Mouse (Mus musculus) MEL (cell line): ENCODE measurements around the gene Mdk. TPM values are rescaled to one million over a fixed set of nuclear protein-coding genes. Genes with fewer than 3 reads are reported as not detected.

Source experiments
- DNase-seq: peaks from one replicate; pipeline ENCODE4 v3.0.0; 2011; ENCODE audit warnings: low read depth, low spot score
- H3K27ac ChIP-seq: 2 replicates; pipeline ENCODE4 v1.5.1; 2012; ENCODE audit warnings: low read depth, mild to moderate bottlenecking, control low read depth, low read length, moderate library complexity; ENCODE audit not compliant: control insufficient read depth
- H3K27me3 ChIP-seq, 2 experiments: fragments of 150-350 bp in 1 of 2; sonication (generic) in 1 of 2; 2 replicates each; pipeline ENCODE4 v1.6.1; 2012; ENCODE audit warnings: low read length in 2 of 2, mild to moderate bottlenecking in 2 of 2, improper control_type of control experiment in 1 of 2, moderate library complexity in 1 of 2; ENCODE audit not compliant: insufficient read depth in 2 of 2, control insufficient read depth in 1 of 2
- H3K36me3 ChIP-seq, 2 experiments: 2 replicates each; pipeline ENCODE4 v1.6.1; 2012 to 2014; ENCODE audit warnings: low read length in 2 of 2, improper control_type of control experiment in 1 of 2, inconsistent platforms in 1 of 2, mild to moderate bottlenecking in 1 of 2; ENCODE audit not compliant: insufficient read depth in 2 of 2, control insufficient read depth in 1 of 2
- H3K4me1 ChIP-seq, 2 experiments: fragments of 150-350 bp in 1 of 2; sonication (generic) in 1 of 2; 2 replicates each; pipeline ENCODE4 v1.6.1; 2012; ENCODE audit warnings: low read length in 2 of 2, improper control_type of control experiment in 1 of 2, mild to moderate bottlenecking in 1 of 2; ENCODE audit not compliant: insufficient read depth in 2 of 2, control insufficient read depth in 1 of 2
- H3K4me3 ChIP-seq, 2 experiments: fragments of 150-350 bp in 1 of 2; sonication (generic) in 1 of 2; 2 replicates each; pipeline ENCODE4 v1.5.1; 2012; ENCODE audit warnings: low read depth in 2 of 2, low read length in 2 of 2, mild to moderate bottlenecking in 2 of 2, moderate library complexity in 2 of 2, control low read depth in 1 of 2, improper control_type of control experiment in 1 of 2; ENCODE audit not compliant: control insufficient read depth in 1 of 2, insufficient read depth in 1 of 2
- H3K79me2 ChIP-seq: 2 replicates; pipeline ENCODE4 v1.6.1; 2012; ENCODE audit warnings: mild to moderate bottlenecking, low read length, moderate library complexity; ENCODE audit not compliant: control insufficient read depth, poor library complexity, insufficient read depth
- H3K9ac ChIP-seq: 2 replicates; pipeline ENCODE4 v1.6.1; 2012; ENCODE audit warnings: low read depth, mild to moderate bottlenecking, control low read depth, low read length, moderate library complexity; ENCODE audit not compliant: control insufficient read depth, poor library complexity, severe bottlenecking
- H3K9me3 ChIP-seq: fragments of 150-350 bp; sonication (generic); replicated peaks from 2 replicates; pipeline ENCODE4 v1.6.1; 2012; ENCODE audit warnings: mild to moderate bottlenecking, low read length, improper control_type of control experiment, moderate library complexity; ENCODE audit not compliant: insufficient read depth
- CHD1 ChIP-seq: IDR thresholded peaks from 2 replicates; pipeline ENCODE4 v1.6.1; 2012; ENCODE audit warnings: low read depth, mild to moderate bottlenecking, inconsistent platforms, low read length, improper control_type of control experiment
- CTCF ChIP-seq, 3 experiments: IDR thresholded peaks in 2 of 3; conservative IDR thresholded peaks in 1 of 3; 2 replicates each; pipeline ENCODE4 v1.5.1; 2011 to 2012; ENCODE audit warnings: low read length in 3 of 3, low read depth in 2 of 3, mild to moderate bottlenecking in 2 of 3, improper control_type of control experiment in 1 of 3, inconsistent platforms in 1 of 3, mixed read lengths in 1 of 3, moderate library complexity in 1 of 3; ENCODE audit not compliant: control insufficient read depth in 1 of 3, insufficient read depth in 1 of 3, poor library complexity in 1 of 3, severe bottlenecking in 1 of 3
- ELF1 ChIP-seq: IDR thresholded peaks from 2 replicates; pipeline ENCODE4 v1.6.1; 2014; ENCODE audit warnings: low read depth, mild to moderate bottlenecking, inconsistent platforms, low read length, improper control_type of control experiment, moderate library complexity
- EP300 ChIP-seq, 2 experiments: IDR thresholded peaks; 2 replicates each; pipeline ENCODE4 v1.6.1; 2011; ENCODE audit warnings: improper control_type of control experiment in 2 of 2, low read length in 2 of 2, low read depth in 1 of 2, mild to moderate bottlenecking in 1 of 2
- ETS1 ChIP-seq: IDR thresholded peaks from 2 replicates; pipeline ENCODE4 v1.6.1; 2012; ENCODE audit warnings: low read depth, mild to moderate bottlenecking, inconsistent platforms, low read length, improper control_type of control experiment, moderate library complexity
- GABPA ChIP-seq: IDR thresholded peaks from 2 replicates; pipeline ENCODE4 v1.6.1; 2012; ENCODE audit warnings: low read depth, mild to moderate bottlenecking, inconsistent platforms, low read length, improper control_type of control experiment, moderate library complexity
- GATA1 ChIP-seq: IDR thresholded peaks from 2 replicates; pipeline ENCODE4 v1.6.1; 2011; ENCODE audit warnings: low read depth, low read length, improper control_type of control experiment
- JUND ChIP-seq: IDR thresholded peaks from 2 replicates; pipeline ENCODE4 v1.6.1; 2011; ENCODE audit warnings: low read depth, mild to moderate bottlenecking, improper control_type of control experiment, low read length
- KAT2A ChIP-seq: conservative IDR thresholded peaks from 2 replicates; pipeline ENCODE4 v1.6.1; 2012; ENCODE audit warnings: low read depth, low read length, improper control_type of control experiment, inconsistent platforms
- MYB ChIP-seq: IDR thresholded peaks from 2 replicates; pipeline ENCODE4 v1.6.1; 2011; ENCODE audit warnings: mild to moderate bottlenecking, low read depth, low read length, improper control_type of control experiment
- NRF1 ChIP-seq: IDR thresholded peaks from 2 replicates; pipeline ENCODE4 v1.6.1; 2014; ENCODE audit warnings: low read depth, mild to moderate bottlenecking, inconsistent platforms, low read length, improper control_type of control experiment, moderate library complexity; ENCODE audit not compliant: poor library complexity, insufficient read depth, severe bottlenecking
- POLR2AphosphoS2 ChIP-seq: IDR thresholded peaks from 2 replicates; pipeline ENCODE4 v1.6.1; 2011; ENCODE audit warnings: low read length, improper control_type of control experiment
- RAD21 ChIP-seq: IDR thresholded peaks from 2 replicates; pipeline ENCODE4 v1.6.1; 2011; ENCODE audit warnings: mild to moderate bottlenecking, low read depth, low read length, improper control_type of control experiment
- RCOR1 ChIP-seq: IDR thresholded peaks from 2 replicates; pipeline ENCODE4 v1.6.1; 2012; ENCODE audit warnings: low read depth, mild to moderate bottlenecking, inconsistent platforms, low read length, improper control_type of control experiment
- TAL1 ChIP-seq: IDR thresholded peaks from 2 replicates; pipeline ENCODE4 v1.6.1; 2012; ENCODE audit warnings: mild to moderate bottlenecking, inconsistent platforms, low read length, moderate library complexity, mixed read lengths
- TBP ChIP-seq: IDR thresholded peaks from 2 replicates; pipeline ENCODE4 v1.8.0; 2011; ENCODE audit warnings: low read depth, low read length, improper control_type of control experiment
- TCF12 ChIP-seq: IDR thresholded peaks from 2 replicates; pipeline ENCODE4 v1.6.1; 2014; ENCODE audit warnings: low read depth, mild to moderate bottlenecking, inconsistent platforms, low read length, improper control_type of control experiment, moderate library complexity
- UBTF ChIP-seq: IDR thresholded peaks from 2 replicates; pipeline ENCODE4 v1.6.1; 2012; ENCODE audit warnings: low read depth, mild to moderate bottlenecking, inconsistent platforms, low read length, improper control_type of control experiment, moderate library complexity, borderline replicate concordance; ENCODE audit not compliant: insufficient read depth
- USF1 ChIP-seq: IDR thresholded peaks from 2 replicates; pipeline ENCODE4 v1.6.1; 2014; ENCODE audit warnings: low read depth, mild to moderate bottlenecking, inconsistent platforms, low read length, improper control_type of control experiment, moderate library complexity
- USF2 ChIP-seq, 2 experiments: IDR thresholded peaks; 2 replicates each; pipeline ENCODE4 v1.6.1; 2011 to 2012; ENCODE audit warnings: improper control_type of control experiment in 2 of 2, low read length in 2 of 2, borderline replicate concordance in 1 of 2, inconsistent platforms in 1 of 2, low read depth in 1 of 2, mild to moderate bottlenecking in 1 of 2; ENCODE audit not compliant: insufficient read depth in 1 of 2
- ZC3H11A ChIP-seq: IDR thresholded peaks from 2 replicates; pipeline ENCODE4 v1.6.1; 2012; ENCODE audit warnings: low read depth, mild to moderate bottlenecking, inconsistent platforms, low read length, improper control_type of control experiment
- ZKSCAN1 ChIP-seq: IDR thresholded peaks from 2 replicates; pipeline ENCODE4 v1.6.1; 2012; ENCODE audit warnings: low read depth, mild to moderate bottlenecking, inconsistent platforms, low read length, improper control_type of control experiment, moderate library complexity
- polyA plus RNA-seq, 2 experiments: library from polyadenylated mRNA; stranded (reverse) in 1 of 2; unstranded in 1 of 2; fragments of >175 nt in 1 of 2; fragments of >200 nt in 1 of 2; gene quantifications; 2 replicates each; pipeline versions ENCODE4 v1.2.1 to v1.2.4; 2012; ENCODE audit warnings: low replicate concordance in 2 of 2, low read depth in 1 of 2; ENCODE audit not compliant: insufficient read length in 2 of 2, insufficient read depth in 1 of 2, missing spikeins in 1 of 2
- total RNA-seq: library from RNA; depleted of rRNA; stranded (reverse); fragments of 300-350 nt; gene quantifications from 2 replicates; pipeline ENCODE4 v1.2.3, GENCODE M21; 2012

The Mdk gene
- total and polyA plus RNA-seq, 3 experiments, result 0.19 to 3.4 TPM; not detected in 1

GRCm38 (mm10) chr2:91948792-91949241, 16.7 kb upstream of the Mdk start (continued):
- TF ChIP-seq JUND, result no peak
- TF ChIP-seq TBP, result no peak
- TF ChIP-seq ETS1, result peak; percentile 86
- no peak for TF ChIP-seq POLR2AphosphoS2
- no peak for TF ChIP-seq ZC3H11A
- no peak for TF ChIP-seq CTCF (IDR thresholded peaks at IDR 0.05 in 2 of 3, conservative IDR thresholded peaks at IDR 0.05 in 1 of 3; ENCODE audit: control insufficient read depth in 1 of 3, insufficient read depth in 1 of 3, low read depth in 2 of 3, low read length in 3 of 3, poor library complexity in 1 of 3, severe bottlenecking in 1 of 3)
- no peak for TF ChIP-seq RAD21
- TF ChIP-seq UBTF, result no peak
- peak; percentile 51; the same call in 1 of the 2 replicates for TF ChIP-seq TAL1
- no peak for TF ChIP-seq KAT2A
- TF ChIP-seq GABPA, result no peak
- no peak for TF ChIP-seq USF2 (IDR thresholded peaks at IDR 0.05; ENCODE audit: borderline replicate concordance in 1 of 2, insufficient read depth in 1 of 2, low read depth in 1 of 2, low read length in 2 of 2)
- TF ChIP-seq RCOR1, result no peak
- 0 out of 2 replicates have a peak, but pooled peaks have one; percentile 3 for TF ChIP-seq ELF1
- TF ChIP-seq CHD1, result peak; percentile 83; the same call in 1 of the 2 replicates
- 0 out of 2 replicates have a peak, but pooled peaks have one; percentile 13 for TF ChIP-seq MYB

- DNase-seq, result peak; percentile 65
- H3K27ac ChIP-seq, result peak overlapping the region; percentile 94
Observed at GRCm38 (mm10) chr2:91948151-91948509, 16.0 kb upstream of the Mdk start.

More at GRCm38 (mm10) chr2:91948151-91948509, 16.0 kb upstream of the Mdk start:
- Histone ChIP-seq H3K27me3 (no peaks in the 10 kb centered on the region), H3K79me2 (peaks cover 43% of the 10 kb centered on the region), H3K9ac (peak overlapping the region; percentile 71), H3K9me3 (no peaks in the 10 kb centered on the region), H3K36me3 (peaks cover 2 to 23% of the 10 kb centered on the region in 2 experiments; a peak in 3 of 4 replicates), H3K4me1 (peaks cover 15 to 41% of the 10 kb centered on the region in 2 experiments; a peak in 3 of 4 replicates), H3K4me3 (peak overlapping the region; percentile 61 to 90)
- no peak for TF ChIP-seq ELF1
- no peak for TF ChIP-seq USF1
- peak; percentile 87 for TF ChIP-seq TCF12
- peak; percentile 84 for TF ChIP-seq TAL1
- peak; percentile 34; the same call in 1 of the 2 replicates for TF ChIP-seq RCOR1
- TF ChIP-seq ZKSCAN1, result no peak
- TF ChIP-seq EP300 (IDR thresholded peaks at IDR 0.05; ENCODE audit: low read depth in 1 of 2, low read length in 2 of 2), result peak; percentile 53 to 84; a peak in 3 of 4 replicates
- no peak for TF ChIP-seq NRF1
- peak; percentile 69 for TF ChIP-seq ETS1
- peak; percentile 88 for TF ChIP-seq GATA1
- no peak for TF ChIP-seq UBTF
